Mouse (Mus musculus) brain, embryonic 14.5 days (tissue): Measurements from ENCODE around the gene Prkca. TPM values are rescaled to one million over a fixed set of nuclear protein-coding genes. Genes with fewer than 3 reads are reported as not detected.

Experiments used
- DNase-seq: peaks from one replicate; pipeline ENCODE4 v3.0.0-alpha.2; 2011; ENCODE audit warnings: low read depth
- CTCF ChIP-seq: fragments of 200-500 bp; IDR thresholded peaks from 2 replicates; pipeline ENCODE4 v1.5.1; 2012; ENCODE audit warnings: inconsistent platforms, mild to moderate bottlenecking, moderate library complexity, borderline replicate concordance; ENCODE audit not compliant: insufficient read depth, insufficient read length; ENCODE audit errors: extremely low read depth
- POLR2A ChIP-seq: fragments of 200-500 bp; IDR thresholded peaks from 2 replicates; pipeline ENCODE4 v1.6.1; 2012; ENCODE audit warnings: mild to moderate bottlenecking, inconsistent platforms, borderline replicate concordance; ENCODE audit not compliant: poor library complexity, insufficient read depth, insufficient read length, severe bottlenecking; ENCODE audit errors: extremely low read depth
- polyA plus RNA-seq: library from polyadenylated mRNA; depleted of rRNA; stranded (reverse); fragments of >200 nt; gene quantifications from 2 replicates; pipeline ENCODE4 v1.2.3, GENCODE M21; 2012

The Prkca gene
- polyA plus RNA-seq, 1 experiment, result 13.1 TPM

GRCm38 (mm10) chr11:108148491-108148890 lies 195.2 kb downstream of the Prkca start:
- TF ChIP-seq CTCF, result no peak
- no peak for TF ChIP-seq POLR2A
- DNase-seq, result peak; percentile 58

GRCm38 (mm10) chr11:108145752-108146496 lies 197.8 kb downstream of the Prkca start:
- TF ChIP-seq POLR2A (no peak), CTCF (no peak)
- peak; percentile 90 for DNase-seq

- TF ChIP-seq POLR2A (no peak), CTCF (no peak)
- peak; percentile 67 for DNase-seq
These were observed 198.6 kb downstream of the Prkca start for GRCm38 (mm10) chr11:108145128-108145527.

- TF ChIP-seq POLR2A, result no peak
- no peak for TF ChIP-seq CTCF
- DNase-seq, result no peak
These were observed 200.0 kb downstream of the Prkca start for GRCm38 (mm10) chr11:108143739-108144138.

GRCm38 (mm10) chr11:108140028-108140427 lies 203.7 kb downstream of the Prkca start:
- TF ChIP-seq POLR2A (no peak), CTCF (no peak)
- DNase-seq, result no peak

GRCm38 (mm10) chr11:108136341-108136740 lies 207.4 kb downstream of the Prkca start:
- TF ChIP-seq CTCF, result no peak
- no peak for TF ChIP-seq POLR2A
- DNase-seq, result peak; percentile 66

GRCm38 (mm10) chr11:108135407-108136159 lies 208.1 kb downstream of the Prkca start:
- no peak for DNase-seq
- TF ChIP-seq POLR2A, result no peak
- TF ChIP-seq CTCF, result peak; percentile 44; the same call in 1 of the 2 replicates

- DNase-seq, result peak; percentile 76
- TF ChIP-seq POLR2A (no peak), CTCF (peak; percentile 65; the same call in 1 of the 2 replicates)
These were observed 215.1 kb downstream of the Prkca start for GRCm38 (mm10) chr11:108128593-108128992.

- no peak for TF ChIP-seq POLR2A
- no peak for TF ChIP-seq CTCF
- DNase-seq, result no peak
These were observed 215.8 kb downstream of the Prkca start for GRCm38 (mm10) chr11:108127908-108128307.

GRCm38 (mm10) chr11:108122486-108122885 lies 221.2 kb downstream of the Prkca start:
- TF ChIP-seq POLR2A, result no peak
- TF ChIP-seq CTCF, result no peak
- no peak for DNase-seq

- TF ChIP-seq POLR2A (no peak), CTCF (no peak)
- no peak for DNase-seq
These were observed 223.0 kb downstream of the Prkca start for GRCm38 (mm10) chr11:108120708-108121107.
